Comparison of ENCODE assay signal across 10 mouse cellular contexts in the genomic region with DNA sequence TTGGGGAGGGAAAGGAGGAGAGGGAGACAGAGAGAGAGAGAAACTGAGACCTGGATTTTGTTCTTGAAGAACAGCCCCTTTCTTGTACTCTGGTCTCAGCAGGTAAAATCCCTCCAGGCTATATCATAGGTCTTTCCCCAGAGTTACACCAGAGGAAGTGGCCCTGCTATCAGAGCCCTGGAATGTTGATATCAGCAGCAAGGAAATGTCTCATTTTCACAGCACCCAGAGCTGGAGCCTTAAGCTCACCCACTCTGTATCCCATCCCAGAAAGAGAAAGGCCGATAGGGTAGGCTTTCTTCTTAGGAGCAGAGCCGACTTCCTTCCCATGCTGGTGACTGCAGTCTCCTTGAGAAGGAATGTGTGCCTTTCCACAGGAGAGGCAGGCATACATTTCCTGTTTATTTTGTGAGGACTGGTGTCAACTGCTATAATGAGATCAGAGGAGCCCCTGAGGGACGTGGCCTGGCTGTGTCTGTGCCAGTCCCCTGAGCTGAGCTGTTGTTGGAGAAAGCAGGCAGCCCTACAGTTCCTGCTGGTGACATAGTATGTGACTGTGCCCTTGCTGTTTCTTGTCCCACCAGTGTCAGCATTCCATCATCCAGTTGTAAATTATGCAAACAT.
DNase-seq lines count a peak whose midpoint lies in the region; ATAC-seq and TF ChIP-seq lines count a peak whose summit lies in the region.
"Had no signal": no experiment of that assay in that cellular context is flagged by ENCODE, and none has a peak within 500 bp of the region (broad histone marks: within the 10 kb centered on the region; RNA-seq: fewer than 3 reads in every experiment).

No protein-coding gene starts in this region.

- H3K9me3 ChIP-seq in limb, embryonic 13.5 days, result no peaks in the 10 kb centered on the region
- no peaks in the 10 kb centered on the region for H3K9me3 ChIP-seq in stomach, embryonic 14.5 days (ENCODE audit: control insufficient read depth, low read depth, low read length)
- H3K9me3 ChIP-seq: G1E had no signal

- no peaks in the 10 kb centered on the region for H3K27me3 ChIP-seq in limb, embryonic 13.5 days
- H3K27me3 ChIP-seq in stomach, embryonic 14.5 days (ENCODE audit: control insufficient read depth, insufficient read depth, low read length), result no peaks in the 10 kb centered on the region

- no peaks in the 10 kb centered on the region for H3K36me3 ChIP-seq in limb, embryonic 13.5 days
- no peaks in the 10 kb centered on the region for H3K36me3 ChIP-seq in stomach, embryonic 14.5 days (ENCODE audit: control insufficient read depth, insufficient read depth, low read length)
- H3K36me3 ChIP-seq: G1E had no signal

- no peak overlapping the region for H3K4me2 ChIP-seq in limb, embryonic 13.5 days (replicated peaks)
- no peak overlapping the region for H3K4me2 ChIP-seq in stomach, embryonic 14.5 days (replicated peaks; ENCODE audit: low read depth, low read length)

- WGBS in limb, embryonic 13.5 days, result 13% methylated on average over 3 of the region's 3 CpGs
- 21% methylated on average over 3 of the region's 3 CpGs for WGBS in stomach, embryonic 14.5 days

- peaks cover 59% of the 10 kb centered on the region for H3K4me1 ChIP-seq in limb, embryonic 13.5 days
- H3K4me1 ChIP-seq in stomach, embryonic 14.5 days (ENCODE audit: control insufficient read depth, insufficient read depth, low read length), result peaks cover 49% of the 10 kb centered on the region

- DNase-seq in layer of hippocampus, adult 2 months (ENCODE audit: low spot score in 2 of 2), result no peak
- DNase-seq in layer of hippocampus, adult 9-10 months (ENCODE audit: low spot score), result no peak
- DNase-seq in heart, postnatal 10 days, result peak; percentile 42 to 43
- DNase-seq: cerebellum, adult 18-20 months had no signal

- H3K27ac ChIP-seq in layer of hippocampus, adult 2 months, result peak overlapping the region; percentile 14; the same call in 1 of the 2 replicates
- H3K27ac ChIP-seq in limb, embryonic 13.5 days, result peak overlapping the region; percentile 56; the same call in 1 of the 2 replicates
- peak overlapping the region; percentile 10; the same call in 1 of the 2 replicates for H3K27ac ChIP-seq in stomach, embryonic 14.5 days (ENCODE audit: low read length)

- H3K9ac ChIP-seq in limb, embryonic 13.5 days, result no peak overlapping the region
- H3K9ac ChIP-seq in stomach, embryonic 14.5 days (replicated peaks; ENCODE audit: low read depth, low read length), result no peak overlapping the region

- no peak for TF ChIP-seq CTCF in layer of hippocampus, adult 2 months (conservative IDR thresholded peaks at IDR 0.05)

- no peak for ATAC-seq in limb, embryonic 13.5 days (ENCODE audit: low FRiP score, low read depth)
- no peak for ATAC-seq in stomach, embryonic 14.5 days (ENCODE audit: insufficient number of reproducible peaks, insufficient read depth, low FRiP score, low read depth)
- ATAC-seq in erythroid progenitor cell, adult 5-6 weeks (replicated peaks; ENCODE audit: low FRiP score, poor library complexity, severe bottlenecking), result no peak
- no peak for ATAC-seq in activated CD4-positive, CD25-positive, alpha-beta regulatory T cell, adult 4 months
- no peak for ATAC-seq in granulocyte monocyte progenitor cell, adult 5-6 weeks (replicated peaks; ENCODE audit: poor library complexity, severe bottlenecking)

- H3K4me3 ChIP-seq in layer of hippocampus, adult 2 months, result no peak overlapping the region
- H3K4me3 ChIP-seq in limb, embryonic 13.5 days, result no peak overlapping the region
- H3K4me3 ChIP-seq in stomach, embryonic 14.5 days (ENCODE audit: low read depth, low read length), result no peak overlapping the region

- intact Hi-C loops in heart, postnatal 10 days (cut with DNase I), result loop anchor here (5.0 kb wide), 1 partner anchor 54 kb away; no protein-coding TSS in a partner anchor

Comparison
In these comparisons a context has a peak if more than half of its experiments do, and no peak if none do; other contexts are left out.
1. DNase-seq: peak in heart, postnatal 10 days (2 of 2); none in layer of hippocampus, adult 2 months (0 of 2) and layer of hippocampus, adult 9-10 months (single experiment).
2. Peak in every context shown above with its lines, with median percentiles within 50 percentile points of each other: H3K27ac ChIP-seq.